Mouse (Mus musculus) urinary bladder, postnatal 25 days (tissue): ENCODE results near the gene Kcnip4.
A peak's percentile ranks its signal among the peaks of the same experiment; 100 is the strongest.

Source experiments
- DNase-seq: peaks from one replicate; pipeline ENCODE4 v3.0.0; 2022; ENCODE audit warnings: low spot score

Gene Kcnip4

GRCm38 (mm10) chr5:48412261-48412660, 1112.4 kb downstream of the Kcnip4 start:
- DNase-seq, result no peak

GRCm38 (mm10) chr5:48411462-48411861, 1113.2 kb downstream of the Kcnip4 start:
- DNase-seq, result no peak

- DNase-seq, result no peak
Measured at GRCm38 (mm10) chr5:48410348-48410747, 1114.4 kb downstream of the Kcnip4 start.

- no peak for DNase-seq
Measured at GRCm38 (mm10) chr5:48408276-48408675, 1116.4 kb downstream of the Kcnip4 start.

GRCm38 (mm10) chr5:48402497-48402896, 1122.2 kb downstream of the Kcnip4 start:
- DNase-seq, result no peak

GRCm38 (mm10) chr5:48371890-48372766, 1152.6 kb downstream of the Kcnip4 start:
- peak; percentile 91 for DNase-seq

GRCm38 (mm10) chr5:48349309-48349708, 1175.4 kb downstream of the Kcnip4 start:
- DNase-seq, result no peak

GRCm38 (mm10) chr5:48345983-48346648, 1178.6 kb downstream of the Kcnip4 start:
- no peak for DNase-seq

- DNase-seq, result no peak
Measured at GRCm38 (mm10) chr5:48345095-48345982, 1179.4 kb downstream of the Kcnip4 start.

GRCm38 (mm10) chr5:48340808-48341433, 1183.8 kb downstream of the Kcnip4 start:
- no peak for DNase-seq
